Mouse (Mus musculus) midbrain, embryonic 14.5 days (tissue): ENCODE results near the gene Arhgef1. TPM values are rescaled to one million over a fixed set of nuclear protein-coding genes. Genes with fewer than 3 reads are reported as not detected.
"Not testable (repeated sequence)": the region's sequence is repeated elsewhere in the genome, so short reads cannot be mapped to it uniquely, and the experiment has no call there.

Experiments used
- ATAC-seq: fragments of 200-750 bp; cut with Nextera tagmentation; 2 replicates; pipeline ENCODE4 v1.8.0; 2017; ENCODE audit warnings: moderate number of reproducible peaks, moderate library complexity; ENCODE audit not compliant: low FRiP score, low TSS enrichment
- DNase-seq: peaks from one replicate; pipeline ENCODE4 v3.0.0-alpha.2; 2015
- H3K27ac ChIP-seq: fragments of 300-500 bp; sonication (generic); replicated peaks from 2 replicates; pipeline ENCODE4 v1.5.1; 2014; ENCODE audit warnings: mild to moderate bottlenecking, low read depth, low read length, moderate library complexity
- H3K27me3 ChIP-seq: fragments of 300-500 bp; sonication (generic); 2 replicates; pipeline ENCODE4 v1.6.1; 2014; ENCODE audit warnings: low read length, control low read depth, mixed read lengths; ENCODE audit not compliant: control insufficient read depth, insufficient read depth
- H3K36me3 ChIP-seq: fragments of 300-500 bp; sonication (generic); 2 replicates; pipeline ENCODE4 v1.6.1; 2014; ENCODE audit warnings: low read length, control low read depth; ENCODE audit not compliant: control insufficient read depth, insufficient read depth
- H3K4me1 ChIP-seq: fragments of 300-500 bp; sonication (generic); 2 replicates; pipeline ENCODE4 v1.6.1; 2014; ENCODE audit warnings: mild to moderate bottlenecking, antibody characterized with exemption, low read length, control low read depth; ENCODE audit not compliant: control insufficient read depth, insufficient read depth
- H3K4me2 ChIP-seq: fragments of 300-500 bp; sonication (generic); 2 replicates; pipeline ENCODE4 v1.6.1; 2014; ENCODE audit warnings: mild to moderate bottlenecking, low read length, moderate library complexity
- H3K4me3 ChIP-seq: fragments of 300-500 bp; sonication (generic); replicated peaks from 2 replicates; pipeline ENCODE4 v1.5.1; 2014; ENCODE audit warnings: low read depth, low read length
- H3K9ac ChIP-seq: fragments of 300-500 bp; sonication (generic); replicated peaks from 2 replicates; pipeline ENCODE4 v1.6.1; 2014; ENCODE audit warnings: mild to moderate bottlenecking, low read length, moderate library complexity
- H3K9me3 ChIP-seq: fragments of 300-500 bp; sonication (generic); 2 replicates; pipeline ENCODE4 v1.6.1; 2016; ENCODE audit warnings: low read length, control low read depth, mixed read lengths; ENCODE audit not compliant: control insufficient read depth
- WGBS: fragments of 180-500 bp; shearing (Covaris S2); extraction: QIAGEN DNeasy Blood & Tissue Kit; methylation state at CpG from one replicate; pipeline ENCODE4 v1.1.7; 2014; 5-methylcytosine and 5-hydroxymethylcytosine counted together
- polyA plus RNA-seq: library from polyadenylated mRNA; unstranded; fragments of >200 nt; fragmentation: Nextera tagmentation; extraction: Ambion mirVana; gene quantifications from 2 replicates; pipeline ENCODE4 v1.2.1, GENCODE M21; 2014

The Arhgef1 gene
- polyA plus RNA-seq, 1 experiment from 2014 or later = 51.0 TPM

- Histone ChIP-seq H3K4me1 (peaks cover 13% of the 10 kb centered on the region), H3K4me3 (peak overlapping the region; percentile 98; the same call in 1 of the 2 replicates), H3K4me2 (peak overlapping the region; percentile 83), H3K27me3 (no peaks in the 10 kb centered on the region), H3K27ac (no peak overlapping the region), H3K9me3 (no peaks in the 10 kb centered on the region), H3K36me3 (peaks cover 49% of the 10 kb centered on the region), H3K9ac (peak overlapping the region; percentile 99; the same call in 1 of the 2 replicates)
- DNase-seq (no peak), ATAC-seq (no peak)
- WGBS = 73% methylated on average over 4 of the region's 4 CpGs
These were observed 16.4 kb upstream of the Arhgef1 start for GRCm38 (mm10) chr7:24886308-24886633.

- Histone ChIP-seq H3K4me2 (no peak overlapping the region), H3K9ac (no peak overlapping the region; the same call in 1 of the 2 replicates), H3K9me3 (no peaks in the 10 kb centered on the region), H3K36me3 (peaks cover 49% of the 10 kb centered on the region), H3K27ac (no peak overlapping the region), H3K4me1 (peaks cover 13% of the 10 kb centered on the region), H3K27me3 (no peaks in the 10 kb centered on the region), H3K4me3 (no peak overlapping the region)
- WGBS = 81% methylated on average over 4 of the region's 4 CpGs
- ATAC-seq (no peak), DNase-seq (no peak)
These were observed 15.6 kb upstream of the Arhgef1 start for GRCm38 (mm10) chr7:24887096-24887495.

GRCm38 (mm10) chr7:24889431-24890220 lies 13.1 kb upstream of the Arhgef1 start:
- no peak for ATAC-seq
- WGBS = 85% methylated on average over 6 of the region's 6 CpGs
- H3K4me1 ChIP-seq = peaks cover 13% of the 10 kb centered on the region

GRCm38 (mm10) chr7:24890281-24891216 lies 12.2 kb upstream of the Arhgef1 start:
- Histone ChIP-seq H3K9ac (no peak overlapping the region), H3K27ac (no peak overlapping the region), H3K4me1 (peaks cover 10% of the 10 kb centered on the region), H3K4me3 (no peak overlapping the region), H3K36me3 (peaks cover 49% of the 10 kb centered on the region), H3K9me3 (no peaks in the 10 kb centered on the region), H3K27me3 (no peaks in the 10 kb centered on the region), H3K4me2 (no peak overlapping the region)
- DNase-seq = peak; percentile 94
- ATAC-seq = peak; percentile 50; the same call in 1 of the 2 replicates
- WGBS = 33% methylated on average over 10 of the region's 10 CpGs

More at GRCm38 (mm10) chr7:24889431-24890220, 13.1 kb upstream of the Arhgef1 start:
- Histone ChIP-seq H3K9me3 (no peaks in the 10 kb centered on the region), H3K4me3 (no peak overlapping the region), H3K36me3 (peaks cover 49% of the 10 kb centered on the region), H3K27me3 (no peaks in the 10 kb centered on the region), H3K4me2 (no peak overlapping the region), H3K9ac (no peak overlapping the region), H3K27ac (no peak overlapping the region)
- no peak for DNase-seq

GRCm38 (mm10) chr7:24891241-24892124 lies 11.2 kb upstream of the Arhgef1 start:
- 62% methylated on average over 3 of the region's 3 CpGs for WGBS
- 0 out of 2 replicates have a peak, but pooled peaks cover under 1% of the 10 kb centered on the region for H3K4me1 ChIP-seq
- H3K9ac ChIP-seq = no peak overlapping the region
- DNase-seq (no peak), ATAC-seq (no peak)
- no peak overlapping the region for H3K27ac ChIP-seq
- H3K4me2 ChIP-seq = no peak overlapping the region
- H3K9me3 ChIP-seq = no peaks in the 10 kb centered on the region
- H3K36me3 ChIP-seq = peaks cover 42% of the 10 kb centered on the region
- H3K4me3 ChIP-seq = no peak overlapping the region
- H3K27me3 ChIP-seq = no peaks in the 10 kb centered on the region

GRCm38 (mm10) chr7:24892125-24892583 lies 10.6 kb upstream of the Arhgef1 start:
- Histone ChIP-seq H3K36me3 (peaks cover 36% of the 10 kb centered on the region), H3K27ac (no peak overlapping the region), H3K4me1 (no peaks in the 10 kb centered on the region), H3K4me3 (no peak overlapping the region), H3K9me3 (no peaks in the 10 kb centered on the region), H3K4me2 (no peak overlapping the region), H3K27me3 (no peaks in the 10 kb centered on the region), H3K9ac (no peak overlapping the region)
- ATAC-seq = no peak
- WGBS = 74% methylated on average over 2 of the region's 2 CpGs
- DNase-seq = no peak

GRCm38 (mm10) chr7:24895749-24896148 lies 7.0 kb upstream of the Arhgef1 start:
- not testable (repeated sequence) for H3K36me3 ChIP-seq, ATAC-seq, DNase-seq, H3K4me1 ChIP-seq, H3K27me3 ChIP-seq, H3K9me3 ChIP-seq, H3K4me3 ChIP-seq, H3K9ac ChIP-seq, H3K27ac ChIP-seq, H3K4me2 ChIP-seq
- 93% methylated on average over 2 of the region's 2 CpGs for WGBS

- Histone ChIP-seq H3K4me2 (no peak overlapping the region), H3K27ac (no peak overlapping the region), H3K36me3 (no peaks in the 10 kb centered on the region), H3K4me1 (no peaks in the 10 kb centered on the region), H3K4me3 (no peak overlapping the region), H3K9ac (no peak overlapping the region), H3K27me3 (no peaks in the 10 kb centered on the region), H3K9me3 (no peaks in the 10 kb centered on the region)
- DNase-seq (no peak), ATAC-seq (no peak)
- WGBS = 67% methylated on average over 8 of the region's 8 CpGs
These were observed 6.4 kb upstream of the Arhgef1 start for GRCm38 (mm10) chr7:24896269-24896668.
